Mouse (Mus musculus) cortical plate, adult 2 months (tissue): ENCODE measurements around the gene Plet1. TPM values are rescaled to one million over a fixed set of nuclear protein-coding genes. Genes with fewer than 3 reads are reported as not detected.

ENCODE experiments used
- H3K27ac ChIP-seq: fragments of 200-500 bp; 2 replicates; pipeline ENCODE4 v1.5.1; 2012; ENCODE audit warnings: low read length, control low read depth, inconsistent platforms; ENCODE audit not compliant: insufficient read depth
- H3K4me1 ChIP-seq: fragments of 200-500 bp; 2 replicates; pipeline ENCODE4 v1.6.1; 2011; ENCODE audit warnings: low read length; ENCODE audit not compliant: control insufficient read depth, insufficient read depth
- H3K4me3 ChIP-seq: fragments of 200-500 bp; 2 replicates; pipeline ENCODE4 v1.5.1; 2011; ENCODE audit warnings: mild to moderate bottlenecking, low read length, control low read depth; ENCODE audit not compliant: insufficient read depth
- CTCF ChIP-seq: fragments of 200-500 bp; IDR thresholded peaks from 2 replicates; pipeline ENCODE4 v1.5.1; 2011; ENCODE audit warnings: mild to moderate bottlenecking, control low read depth, low read length; ENCODE audit not compliant: insufficient read depth; ENCODE audit errors: extremely low read depth
- POLR2A ChIP-seq: fragments of 200-500 bp; IDR thresholded peaks from 2 replicates; pipeline ENCODE4 v1.6.1; 2011; ENCODE audit warnings: mild to moderate bottlenecking, low read length, control low read depth; ENCODE audit not compliant: insufficient read depth; ENCODE audit errors: extremely low read depth
- polyA plus RNA-seq: library from polyadenylated mRNA; depleted of rRNA; stranded (reverse); fragments of >200 nt; gene quantifications from 2 replicates; pipeline ENCODE4 v1.2.3, GENCODE M21; 2012

Plet1 gene
- polyA plus RNA-seq, 1 experiment: 0.13 TPM

DNA sequence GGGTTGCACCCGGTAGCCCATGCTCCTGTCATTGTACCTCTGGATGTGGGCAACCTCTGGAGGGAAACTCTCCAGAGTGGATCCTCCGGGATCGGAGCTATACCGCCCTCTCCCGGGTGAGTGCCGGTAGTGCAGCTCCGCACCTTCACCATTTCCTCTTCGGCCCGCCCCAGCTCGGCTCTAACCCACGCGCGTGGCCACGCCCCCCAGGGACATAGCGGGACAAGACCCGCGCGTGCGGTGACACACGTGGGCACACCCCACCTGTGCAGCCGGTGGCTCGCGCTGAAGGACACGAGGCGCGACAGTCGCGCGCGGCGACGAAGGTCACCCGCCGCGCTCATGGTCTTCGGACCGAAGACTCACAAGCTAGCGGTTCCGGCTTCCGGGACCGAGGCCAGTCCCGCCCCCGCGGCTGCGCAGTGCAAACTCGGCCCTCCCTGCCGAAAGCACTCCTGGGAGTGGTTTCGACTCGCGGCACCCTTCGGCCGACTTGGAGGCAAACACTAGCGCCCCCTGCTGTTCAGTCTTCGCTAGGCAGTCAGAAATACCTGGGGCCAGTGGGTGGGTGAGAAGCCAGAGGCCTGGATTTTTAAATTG is 34.1 kb downstream of the Plet1 start, which contains the start of gene Pts:
Gene Pts, minus strand, starts transcription at position 432 of the 600 bp plus-strand sequence.
- Histone ChIP-seq H3K4me3 (peak within 1 kb of the TSS; percentile 54), H3K4me1 (no peaks in the 10 kb centered on the region), H3K27ac (peak within 1 kb of the TSS; percentile 63; the same call in 1 of the 2 replicates)
- peak; percentile 75 for TF ChIP-seq POLR2A
- TF ChIP-seq CTCF: peak; percentile 80

DNA sequence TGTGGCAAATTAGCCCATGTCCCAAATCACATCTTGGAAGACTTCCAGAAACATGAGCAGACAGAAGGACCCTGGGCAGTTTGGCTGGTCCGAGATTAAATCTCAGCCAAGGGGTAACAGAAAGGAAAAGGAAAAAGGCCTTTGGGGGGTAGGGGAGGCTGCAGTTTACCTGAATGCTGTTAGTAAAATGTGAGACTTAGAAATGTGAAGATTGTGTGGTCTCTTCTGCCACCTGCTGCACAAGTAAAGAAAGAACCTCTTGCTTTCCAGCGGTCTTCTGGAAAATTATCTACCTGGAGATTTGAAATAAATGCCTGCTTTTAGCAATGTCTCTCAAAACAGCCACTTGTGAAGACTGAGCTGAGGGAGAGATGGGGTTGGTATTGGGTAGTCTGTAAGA is 36.6 kb downstream of the Plet1 start:
- no peak overlapping the region for H3K27ac ChIP-seq
- no peaks in the 10 kb centered on the region for H3K4me1 ChIP-seq
- no peak overlapping the region for H3K4me3 ChIP-seq
- TF ChIP-seq POLR2A (no peak), CTCF (peak; percentile 40; the same call in 1 of the 2 replicates)

DNA sequence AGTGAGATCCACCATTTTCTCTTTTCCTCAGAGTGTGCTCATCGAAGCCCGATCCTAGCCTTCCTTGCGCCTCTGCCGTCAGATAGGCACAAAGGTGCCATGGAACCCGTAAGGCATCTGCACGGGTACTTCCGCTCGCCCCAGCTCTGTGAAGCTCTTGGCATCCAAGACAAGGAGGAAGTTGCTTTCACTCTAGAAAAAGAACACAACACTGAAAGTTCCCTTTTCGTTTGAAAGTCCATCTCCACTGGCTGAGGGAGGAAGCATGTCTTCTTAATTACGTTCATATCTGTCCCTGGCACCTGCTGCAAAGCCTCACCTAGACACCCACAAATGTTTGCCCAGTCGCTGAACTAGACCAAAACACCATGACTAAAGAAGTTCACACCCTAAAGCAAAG is 39.0 kb downstream of the Plet1 start:
- no peak overlapping the region for H3K4me3 ChIP-seq
- no peak for TF ChIP-seq POLR2A
- TF ChIP-seq CTCF: no peak
- H3K27ac ChIP-seq: no peak overlapping the region
- H3K4me1 ChIP-seq: no peaks in the 10 kb centered on the region

DNA sequence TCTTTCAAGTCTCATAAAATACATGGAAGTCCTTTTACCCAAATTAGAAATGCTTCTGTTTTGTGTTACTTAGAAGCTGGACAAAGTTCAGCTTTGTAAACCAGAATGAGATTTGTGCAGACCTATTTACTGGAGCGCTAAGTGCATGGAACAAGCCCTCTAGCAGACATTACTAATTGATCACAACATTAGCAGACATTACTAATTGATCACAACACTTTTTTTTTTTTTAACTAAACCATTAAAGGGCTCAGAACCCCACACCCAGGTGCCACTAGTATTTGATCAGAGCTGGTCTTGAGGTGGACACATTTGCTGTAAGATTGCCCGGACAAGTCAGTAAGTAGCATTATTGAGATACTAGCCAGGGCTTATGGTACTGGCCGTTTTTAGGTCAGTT is 39.5 kb downstream of the Plet1 start:
- H3K4me3 ChIP-seq: no peak overlapping the region
- no peaks in the 10 kb centered on the region for H3K4me1 ChIP-seq
- no peak overlapping the region for H3K27ac ChIP-seq
- no peak for TF ChIP-seq POLR2A
- no peak for TF ChIP-seq CTCF

DNA sequence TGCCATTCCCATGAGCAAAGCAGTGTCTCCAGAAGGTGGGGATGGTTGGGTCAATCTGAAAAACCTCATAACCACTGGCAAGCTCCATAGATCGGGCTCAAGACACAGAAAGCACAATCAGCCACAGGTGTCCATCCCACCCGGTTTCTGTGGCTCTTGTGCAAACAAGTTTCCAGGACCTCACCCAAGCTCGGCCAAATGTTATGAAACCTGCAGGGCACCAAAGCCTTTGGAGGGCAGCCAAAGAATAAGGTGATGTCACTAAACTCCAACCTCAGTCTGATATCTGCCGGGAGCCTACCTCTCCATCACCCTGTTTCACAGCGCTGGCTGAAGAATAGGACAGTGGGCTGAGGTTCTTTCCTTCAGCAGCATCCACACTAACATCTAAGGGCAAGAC is 41.6 kb downstream of the Plet1 start:
- TF ChIP-seq POLR2A (no peak), CTCF (no peak)
- Histone ChIP-seq H3K4me3 (no peak overlapping the region), H3K4me1 (no peaks in the 10 kb centered on the region; the same call in 1 of the 2 replicates), H3K27ac (no peak overlapping the region)

DNA sequence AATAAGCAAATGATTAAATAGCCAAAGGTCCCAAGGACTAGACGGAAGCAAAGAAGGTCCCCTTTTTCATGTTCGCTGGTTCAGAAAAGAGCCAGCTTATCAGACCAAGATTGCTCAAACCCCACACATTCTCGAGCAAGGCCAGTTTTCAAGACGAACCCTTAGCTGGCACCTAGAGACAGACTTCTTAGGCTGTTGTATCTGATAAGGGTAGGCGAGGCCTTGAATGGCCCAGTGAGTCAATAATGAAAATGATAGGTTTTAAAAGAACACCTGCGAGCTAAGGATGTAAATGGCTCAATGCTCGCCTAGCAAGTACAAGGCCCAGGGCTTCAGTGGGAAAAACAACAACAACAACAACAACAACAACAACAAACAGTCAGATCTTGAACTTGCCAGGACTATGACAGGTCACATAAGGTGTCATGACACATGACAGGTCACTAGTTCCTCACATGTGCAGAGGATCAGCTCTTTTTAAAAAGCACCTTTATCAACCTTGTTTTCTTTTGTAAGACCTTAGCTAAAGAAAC is 42.3 kb downstream of the Plet1 start:
- Histone ChIP-seq H3K4me1 (no peaks in the 10 kb centered on the region; the same call in 1 of the 2 replicates), H3K4me3 (no peak overlapping the region), H3K27ac (no peak overlapping the region)
- TF ChIP-seq CTCF: no peak
- TF ChIP-seq POLR2A: no peak

DNA sequence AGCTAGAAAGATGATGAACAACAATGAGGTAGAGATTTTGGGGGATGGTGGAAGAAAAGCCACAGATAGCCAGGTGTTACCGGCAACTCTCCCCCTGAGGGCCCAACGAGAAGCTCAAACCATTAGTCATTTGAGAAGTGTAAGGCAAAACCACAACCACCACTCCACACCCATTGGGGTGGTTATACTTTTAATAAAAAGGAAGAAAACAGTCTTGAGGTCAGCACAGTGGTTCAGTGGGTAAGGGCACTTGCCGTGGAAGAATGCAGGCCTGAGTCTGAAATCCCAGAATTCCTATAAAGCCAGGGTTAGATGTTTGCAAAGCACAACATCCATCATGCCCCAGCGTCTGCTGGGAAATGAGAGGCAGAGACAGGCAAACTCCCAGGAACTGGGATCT is 43.0 kb downstream of the Plet1 start:
- TF ChIP-seq POLR2A (no peak), CTCF (no peak)
- H3K4me3 ChIP-seq: no peak overlapping the region
- no peak overlapping the region for H3K27ac ChIP-seq
- no peaks in the 10 kb centered on the region; the same call in 1 of the 2 replicates for H3K4me1 ChIP-seq

DNA sequence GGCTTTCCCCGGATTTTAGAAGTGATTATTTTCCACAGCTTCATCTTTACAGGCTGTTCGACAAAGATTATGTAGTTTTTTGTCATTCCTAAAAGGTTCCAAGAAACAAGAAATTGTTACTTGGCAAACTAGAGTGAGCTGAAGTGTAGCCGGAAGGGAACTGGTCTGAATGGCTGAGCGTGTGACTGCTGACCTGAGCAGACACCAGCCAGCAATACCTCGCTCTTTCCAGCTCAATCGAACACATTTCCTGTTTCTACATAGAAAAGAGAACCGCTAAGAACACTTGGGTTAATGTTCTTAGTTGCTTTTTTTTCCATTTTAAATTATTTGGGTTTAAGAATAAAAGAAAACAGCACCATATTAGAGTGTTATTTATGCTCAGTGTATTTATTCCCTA is 45.8 kb downstream of the Plet1 start:
- no peak overlapping the region for H3K4me3 ChIP-seq
- TF ChIP-seq POLR2A (no peak), CTCF (no peak)
- H3K4me1 ChIP-seq: no peaks in the 10 kb centered on the region; the same call in 1 of the 2 replicates
- H3K27ac ChIP-seq: 0 out of 2 replicates have a peak overlapping the region, but pooled peaks have one; percentile 25

DNA sequence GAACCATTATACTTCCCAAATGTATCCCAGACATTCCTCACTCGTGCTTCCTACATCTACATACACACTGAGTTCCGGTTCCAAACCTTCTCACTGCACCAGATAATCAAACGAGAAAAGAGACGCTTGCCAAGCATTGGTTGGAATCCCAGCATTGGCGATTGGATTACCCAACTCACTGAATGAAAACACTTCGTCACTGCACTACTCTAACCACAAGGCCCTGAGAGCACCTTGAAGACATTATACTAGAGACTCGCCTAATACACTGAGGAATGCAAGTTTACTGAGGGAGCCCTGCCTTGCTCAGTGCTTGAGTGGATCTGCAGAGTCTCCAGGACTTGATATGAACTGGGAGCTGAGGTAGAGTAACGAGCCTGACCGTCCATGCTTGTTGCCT is 48.1 kb downstream of the Plet1 start:
- no peak for TF ChIP-seq CTCF
- no peak for TF ChIP-seq POLR2A
- Histone ChIP-seq H3K4me3 (no peak overlapping the region), H3K27ac (no peak overlapping the region), H3K4me1 (no peaks in the 10 kb centered on the region; the same call in 1 of the 2 replicates)

DNA sequence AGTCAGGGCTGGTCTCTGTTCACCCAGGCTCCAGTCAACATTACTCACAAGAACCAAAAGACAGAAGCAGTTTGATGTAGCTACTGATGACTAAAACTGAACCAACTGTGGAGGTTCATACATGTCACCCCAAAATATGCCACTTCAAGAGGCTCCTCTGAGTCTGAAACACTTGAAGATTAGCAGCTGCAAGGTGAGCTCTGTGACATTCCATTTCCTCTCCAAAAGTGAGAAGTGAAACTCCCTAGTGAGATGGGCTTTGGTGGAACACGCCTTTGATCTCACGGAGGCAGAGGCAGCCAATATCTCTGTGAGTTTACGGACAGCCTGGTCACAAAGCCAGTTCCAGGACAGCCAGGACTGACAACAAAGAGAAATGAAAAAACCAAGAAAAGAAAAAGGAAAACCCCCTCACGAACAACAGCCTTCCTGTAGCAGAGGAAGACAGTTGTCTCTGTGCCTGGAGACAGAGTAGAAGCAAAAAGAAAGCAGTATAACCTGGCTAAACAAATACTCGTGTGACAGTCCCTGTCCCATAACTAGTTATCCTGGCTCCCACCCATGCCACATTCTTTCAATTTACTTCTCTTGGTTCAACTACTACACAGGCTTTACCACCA is 53.6 kb downstream of the Plet1 start:
- no peaks in the 10 kb centered on the region for H3K4me1 ChIP-seq
- no peak for TF ChIP-seq CTCF
- TF ChIP-seq POLR2A: no peak

More for the DNA sequence above, 53.6 kb downstream of the Plet1 start:
- H3K27ac ChIP-seq: no peak overlapping the region
- H3K4me3 ChIP-seq: no peak overlapping the region
